Mouse (Mus musculus): Measurements from ENCODE around the gene 1700003E16Rik.

Gene 1700003E16Rik

GRCm38 (mm10) chr6:83206321-83206720, 50.1 kb downstream of the 1700003E16Rik start:
- no peak for DNase-seq (ENCODE audit: extremely low spot score)

- no peak for DNase-seq (ENCODE audit: extremely low spot score)
Observed at GRCm38 (mm10) chr6:83207361-83208049, 51.3 kb downstream of the 1700003E16Rik start.

- no peak for DNase-seq (ENCODE audit: extremely low spot score)
Observed at GRCm38 (mm10) chr6:83208050-83208400, 51.8 kb downstream of the 1700003E16Rik start.

- DNase-seq (ENCODE audit: extremely low spot score): no peak
Observed at GRCm38 (mm10) chr6:83210495-83210894, 54.3 kb downstream of the 1700003E16Rik start.

- DNase-seq (ENCODE audit: extremely low spot score): no peak
Observed at GRCm38 (mm10) chr6:83211526-83211925, 55.3 kb downstream of the 1700003E16Rik start.

Measured in embryo, embryonic 9.5 days (tissue).